Comparison of ENCODE assay signal across 10 mouse cellular contexts in the genomic region with DNA sequence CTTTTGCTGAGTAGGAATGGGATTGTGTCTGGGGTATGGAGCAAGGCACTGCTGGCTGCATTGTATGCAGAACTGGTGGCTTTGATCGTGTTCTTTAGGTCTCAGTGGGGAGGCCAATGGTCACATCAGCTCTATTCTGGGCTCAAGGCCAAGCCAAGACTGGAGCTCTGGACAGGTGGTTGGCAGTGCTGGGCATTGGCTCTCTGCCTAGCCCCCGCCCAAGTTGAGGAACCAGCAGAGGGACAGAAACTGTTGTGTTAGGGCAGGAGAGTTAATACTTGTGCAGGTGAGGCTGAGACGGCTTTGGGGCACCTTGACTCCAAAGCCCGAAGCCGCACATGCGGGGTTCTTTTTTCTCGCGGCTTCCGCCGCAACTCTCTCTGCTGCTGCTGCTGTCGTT. TPM values are rescaled to one million over a fixed set of nuclear protein-coding genes. Genes with fewer than 3 reads are reported as not detected.
DNase-seq lines count a peak whose midpoint lies in the region; ATAC-seq lines count a peak whose summit lies in the region.
"Had no signal": no experiment of that assay in that cellular context is flagged by ENCODE, and none has a peak within 500 bp of the region (broad histone marks: within the 10 kb centered on the region; RNA-seq: fewer than 3 reads in every experiment).

A gene (plus strand): TSS at position 265 of the 400 bp plus-strand sequence.

- H3K27me3 ChIP-seq in megakaryocyte, embryonic 14.5 days (replicated peaks) = peaks cover 81% of the 10 kb centered on the region
- H3K27me3 ChIP-seq in embryonic facial prominence, embryonic 13.5 days = peaks cover 75% of the 10 kb centered on the region

- H3K4me3 ChIP-seq in megakaryocyte, embryonic 14.5 days (replicated peaks) = peak within 1 kb of the TSS; percentile 59
- H3K4me3 ChIP-seq in embryonic facial prominence, embryonic 13.5 days = peak within 1 kb of the TSS; percentile 29

- H3K4me2 ChIP-seq in embryonic facial prominence, embryonic 13.5 days = peak within 1 kb of the TSS; percentile 60

- no peaks in the 10 kb centered on the region for H3K9me3 ChIP-seq in megakaryocyte, embryonic 14.5 days
- H3K9me3 ChIP-seq in embryonic facial prominence, embryonic 13.5 days = no peaks in the 10 kb centered on the region

- peaks cover 46% of the 10 kb centered on the region for H3K4me1 ChIP-seq in megakaryocyte, embryonic 14.5 days
- peaks cover 43% of the 10 kb centered on the region for H3K4me1 ChIP-seq in embryonic facial prominence, embryonic 13.5 days

- DNase-seq in kidney, adult 11 months = peak; percentile 78
- DNase-seq in lung, postnatal 10 days = peak; percentile 53
- no peak for DNase-seq in yolk sac, embryonic 10.5 days (ENCODE audit: low spot score)
- no peak for DNase-seq in adrenal gland, postnatal 25 days

- no peak for ATAC-seq in megakaryocyte, adult 5-6 weeks (ENCODE audit: poor library complexity, severe bottlenecking)
- ATAC-seq in embryonic facial prominence, embryonic 13.5 days (ENCODE audit: insufficient number of reproducible peaks, insufficient read depth, low FRiP score, low TSS enrichment, low read depth) = no peak
- ATAC-seq in erythroblast, adult 5-6 weeks (replicated peaks; ENCODE audit: low FRiP score, poor library complexity, severe bottlenecking) = no peak

- H3K9ac ChIP-seq in embryonic facial prominence, embryonic 13.5 days = no peak within 1 kb of the TSS

- WGBS in embryonic facial prominence, embryonic 13.5 days = 9% methylated on average over 11 of the region's 11 CpGs

- peaks cover 21% of the 10 kb centered on the region for H3K36me3 ChIP-seq in megakaryocyte, embryonic 14.5 days (replicated peaks; ENCODE audit: low read length)
- peaks cover 18% of the 10 kb centered on the region for H3K36me3 ChIP-seq in embryonic facial prominence, embryonic 13.5 days

- no peak within 1 kb of the TSS for H3K27ac ChIP-seq in embryonic facial prominence, embryonic 13.5 days

RNA-seq across cellular contexts. Expression of the gene that starts here (rescaled TPM):
- not detected in 2 replicates for polyA plus RNA-seq in megakaryocyte, embryonic 14.5 days (2012; ENCODE audit: insufficient read depth, low replicate concordance)
- total RNA-seq in megakaryocyte, adult 5-6 weeks (2015) = not detected in 2 replicates
- not detected in 2 replicates for total RNA-seq in megakaryocyte, adult 5-6 weeks (2017)
- 0.22 TPM in 2 replicates for polyA plus RNA-seq in embryonic facial prominence, embryonic 13.5 days (2015; fragmentation: Nextera tagmentation; extraction: Ambion mirVana)
- total RNA-seq in adrenal gland, postnatal 25 days (2021) = not detected in 2 replicates
- not detected in 2 replicates for total RNA-seq in erythroblast, adult 5-6 weeks (2015; ENCODE audit: low replicate concordance)
- total RNA-seq in erythroblast, adult 5-6 weeks (2017; ENCODE audit: low replicate concordance) = not detected in 2 replicates
- total RNA-seq: adrenal gland, postnatal 36 days; layer of hippocampus, postnatal 36 days had no signal

Comparison
In these comparisons a context has a peak if more than half of its experiments do, and no peak if none do; other contexts are left out.
1. DNase-seq: peak in kidney, adult 11 months (single experiment) and lung, postnatal 10 days (single experiment); none in yolk sac, embryonic 10.5 days (single experiment) and adrenal gland, postnatal 25 days (single experiment).